Comparison of ENCODE assay signal across 9 mouse cellular contexts in the genomic region with DNA sequence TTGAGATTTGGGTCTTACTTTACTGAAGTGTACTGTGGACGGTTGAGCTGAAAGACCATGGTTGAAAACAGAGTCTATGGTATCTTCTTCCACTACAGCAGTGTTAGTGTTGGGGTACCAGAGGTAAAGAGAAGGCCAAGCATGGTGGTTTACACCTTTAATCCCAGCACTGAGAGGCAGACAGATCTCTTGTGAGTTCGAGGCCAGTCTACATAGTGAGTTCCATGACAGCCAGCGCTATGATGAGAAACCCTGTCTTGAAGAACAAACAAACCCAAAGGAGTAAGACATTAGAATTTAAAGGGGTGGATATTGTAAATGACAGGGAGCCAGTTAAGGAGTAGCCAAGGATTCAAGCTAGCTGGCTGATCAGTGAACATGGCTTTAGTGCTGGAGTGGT. TPM values are rescaled to one million over a fixed set of nuclear protein-coding genes. Genes with fewer than 3 reads are reported as not detected.
DNase-seq lines count a peak whose midpoint lies in the region; ATAC-seq and TF ChIP-seq lines count a peak whose summit lies in the region.
"Had no signal": no experiment of that assay in that cellular context is flagged by ENCODE, and none has a peak within 500 bp of the region (broad histone marks: within the 10 kb centered on the region; RNA-seq: fewer than 3 reads in every experiment).

No protein-coding gene starts in this region.

- no peak for TF ChIP-seq EP300 in ES-Bruce4 (IDR thresholded peaks at IDR 0.05; ENCODE audit: insufficient read depth, low read depth, low read length)

- peak overlapping the region; percentile 86 for H3K4me2 ChIP-seq in heart, embryonic 13.5 days
- H3K4me2 ChIP-seq in forebrain, embryonic 15.5 days (replicated peaks): peak overlapping the region; percentile 60
- H3K4me2 ChIP-seq in liver, embryonic 15.5 days: peak overlapping the region; percentile 80

- DNase-seq in heart, postnatal 4 days: no peak
- DNase-seq in thymus, adult 18-20 months: no peak
- DNase-seq in gastrocnemius, adult 8-10 months (ENCODE audit: low spot score in 2 of 2): no peak
- DNase-seq in layer of hippocampus, adult 11-12 months (ENCODE audit: low spot score): no peak
- DNase-seq: cerebellum, adult 9-11 months had no signal

- TF ChIP-seq POLR2A in ES-Bruce4 (IDR thresholded peaks at IDR 0.05; ENCODE audit: insufficient read depth, low read length): no peak

- peaks cover 15% of the 10 kb centered on the region for H3K36me3 ChIP-seq in heart, embryonic 13.5 days
- H3K36me3 ChIP-seq in ES-Bruce4 (ENCODE audit: control insufficient read depth, insufficient read depth, low read length, poor library complexity, severe bottlenecking): peaks cover 13% of the 10 kb centered on the region
- peaks cover 2% of the 10 kb centered on the region for H3K36me3 ChIP-seq in forebrain, embryonic 15.5 days
- peaks cover 7% of the 10 kb centered on the region for H3K36me3 ChIP-seq in liver, embryonic 15.5 days (replicated peaks)

- TF ChIP-seq CTCF in ES-Bruce4 (IDR thresholded peaks at IDR 0.05; ENCODE audit: low read depth, low read length): no peak

- H3K9ac ChIP-seq in heart, embryonic 13.5 days: peak overlapping the region; percentile 95
- H3K9ac ChIP-seq in ES-Bruce4 (ENCODE audit: low read depth, poor library complexity, severe bottlenecking): peak overlapping the region; percentile 90
- H3K9ac ChIP-seq in forebrain, embryonic 15.5 days (replicated peaks): peak overlapping the region; percentile 94
- H3K9ac ChIP-seq in liver, embryonic 15.5 days: peak overlapping the region; percentile 74

- H3K4me3 ChIP-seq in heart, embryonic 13.5 days: peak overlapping the region; percentile 80
- peak overlapping the region; percentile 77 for H3K4me3 ChIP-seq in ES-Bruce4 (ENCODE audit: low read depth, low read length)
- peak overlapping the region; percentile 68 for H3K4me3 ChIP-seq in forebrain, embryonic 15.5 days
- H3K4me3 ChIP-seq in liver, embryonic 15.5 days (replicated peaks): peak overlapping the region; percentile 77

- peaks cover 19% of the 10 kb centered on the region for H3K4me1 ChIP-seq in heart, embryonic 13.5 days
- H3K4me1 ChIP-seq in ES-Bruce4 (ENCODE audit: control insufficient read depth, insufficient read depth, low read length): no peaks in the 10 kb centered on the region
- H3K4me1 ChIP-seq in forebrain, embryonic 15.5 days: peaks cover 22% of the 10 kb centered on the region
- H3K4me1 ChIP-seq in liver, embryonic 15.5 days (replicated peaks): peaks cover 52% of the 10 kb centered on the region

- WGBS in heart, embryonic 13.5 days: 56% methylated on average over 3 of the region's 3 CpGs
- 60% methylated on average over 3 of the region's 3 CpGs for WGBS in forebrain, embryonic 15.5 days
- WGBS in liver, embryonic 15.5 days (ENCODE audit: insufficient replicate concordance): 52% methylated on average over 3 of the region's 3 CpGs

- no peaks in the 10 kb centered on the region for H3K9me3 ChIP-seq in heart, embryonic 13.5 days
- H3K9me3 ChIP-seq in ES-Bruce4 (replicated peaks; ENCODE audit: control insufficient read depth, insufficient read depth, low read length, poor library complexity, severe bottlenecking): no peaks in the 10 kb centered on the region
- no peaks in the 10 kb centered on the region for H3K9me3 ChIP-seq in forebrain, embryonic 15.5 days
- H3K9me3 ChIP-seq in liver, embryonic 15.5 days (replicated peaks): no peaks in the 10 kb centered on the region

- ATAC-seq in heart, embryonic 13.5 days (ENCODE audit: extremely low read depth, insufficient number of reproducible peaks, low FRiP score, low TSS enrichment): no peak
- ATAC-seq in forebrain, embryonic 15.5 days (replicated peaks): no peak
- no peak for ATAC-seq in liver, embryonic 15.5 days (ENCODE audit: insufficient read depth)

- H3K27me3 ChIP-seq in heart, embryonic 13.5 days (replicated peaks): no peaks in the 10 kb centered on the region
- H3K27me3 ChIP-seq in ES-Bruce4 (ENCODE audit: control insufficient read depth, insufficient read depth, low read length, poor library complexity, severe bottlenecking): no peaks in the 10 kb centered on the region
- no peaks in the 10 kb centered on the region for H3K27me3 ChIP-seq in forebrain, embryonic 15.5 days
- H3K27me3 ChIP-seq in liver, embryonic 15.5 days: no peaks in the 10 kb centered on the region

- H3K27ac ChIP-seq in heart, embryonic 13.5 days (replicated peaks): peak overlapping the region; percentile 94; the same call in 1 of the 2 replicates
- H3K27ac ChIP-seq in ES-Bruce4 (ENCODE audit: insufficient read depth, low read length): peak overlapping the region; percentile 93
- H3K27ac ChIP-seq in forebrain, embryonic 15.5 days (replicated peaks): peak overlapping the region; percentile 94
- peak overlapping the region; percentile 93 for H3K27ac ChIP-seq in liver, embryonic 15.5 days (replicated peaks)

RNA-seq across cellular contexts. Expression of a gene that starts 1.0 kb away (rescaled TPM):
- polyA plus RNA-seq in heart, embryonic 13.5 days (2015; fragmentation: Nextera tagmentation; extraction: Ambion mirVana): 45.0 and 49.8 TPM in 2 replicates
- 10 to 100 TPM; 36.8 to 37.7 TPM for total RNA-seq in heart, postnatal 4 days (2021)
- 164 and 169 TPM in 2 replicates for polyA plus RNA-seq in ES-Bruce4 (2011; ENCODE audit: insufficient read depth, insufficient read length, low read depth, missing spikeins)
- polyA plus RNA-seq in forebrain, embryonic 15.5 days (2015; fragmentation: Nextera tagmentation; extraction: Ambion mirVana): 65.9 and 67.8 TPM in 2 replicates
- polyA plus RNA-seq in liver, embryonic 15.5 days (2015; fragmentation: Nextera tagmentation; extraction: Ambion mirVana): 20.5 and 20.9 TPM in 2 replicates
- 10 to 100 TPM; 10.1 to 12.7 (median 11.0) TPM for total RNA-seq in gastrocnemius, adult 8-10 months (2022)

RNA-seq across cellular contexts. Expression of a gene that starts 8.5 kb away (rescaled TPM):
- polyA plus RNA-seq in heart, embryonic 13.5 days (2015; fragmentation: Nextera tagmentation; extraction: Ambion mirVana): 19.9 and 20.3 TPM in 2 replicates
- 10 to 100 TPM; 14.3 to 14.5 TPM for total RNA-seq in heart, postnatal 4 days (2021)
- polyA plus RNA-seq in ES-Bruce4 (2011; ENCODE audit: insufficient read depth, insufficient read length, low read depth, missing spikeins): 79.6 and 85.3 TPM in 2 replicates
- 22.5 and 26.3 TPM in 2 replicates for polyA plus RNA-seq in forebrain, embryonic 15.5 days (2015; fragmentation: Nextera tagmentation; extraction: Ambion mirVana)
- 17.0 and 18.5 TPM in 2 replicates for polyA plus RNA-seq in liver, embryonic 15.5 days (2015; fragmentation: Nextera tagmentation; extraction: Ambion mirVana)
- total RNA-seq in gastrocnemius, adult 8-10 months (2022): 1 to 10 TPM; 4.9 to 9.3 (median 7.4) TPM

RNA-seq across cellular contexts. Expression of a gene that starts 28.7 kb away (rescaled TPM):
- 78.4 and 83.0 TPM in 2 replicates for polyA plus RNA-seq in heart, embryonic 13.5 days (2015; fragmentation: Nextera tagmentation; extraction: Ambion mirVana)
- total RNA-seq in heart, postnatal 4 days (2021): 10 to 100 TPM; 38.0 to 43.3 TPM
- 108 and 121 TPM in 2 replicates for polyA plus RNA-seq in ES-Bruce4 (2011; ENCODE audit: insufficient read depth, insufficient read length, low read depth, missing spikeins)
- 68.3 and 81.8 TPM in 2 replicates for polyA plus RNA-seq in forebrain, embryonic 15.5 days (2015; fragmentation: Nextera tagmentation; extraction: Ambion mirVana)
- polyA plus RNA-seq in liver, embryonic 15.5 days (2015; fragmentation: Nextera tagmentation; extraction: Ambion mirVana): 111 and 115 TPM in 2 replicates
- total RNA-seq in gastrocnemius, adult 8-10 months (2022): under 1 TPM in 1 of 4 experiments, not detected in 3; 0.35 TPM

RNA-seq across cellular contexts. Expression of a gene that starts 41.8 kb away (rescaled TPM):
- polyA plus RNA-seq in heart, embryonic 13.5 days (2015; fragmentation: Nextera tagmentation; extraction: Ambion mirVana): 67.9 and 75.5 TPM in 2 replicates
- 10 to 100 TPM; 41.0 to 44.7 TPM for total RNA-seq in heart, postnatal 4 days (2021)
- 70.3 and 98.6 TPM in 2 replicates for polyA plus RNA-seq in ES-Bruce4 (2011; ENCODE audit: insufficient read depth, insufficient read length, low read depth, missing spikeins)
- 37.0 and 39.3 TPM in 2 replicates for polyA plus RNA-seq in forebrain, embryonic 15.5 days (2015; fragmentation: Nextera tagmentation; extraction: Ambion mirVana)
- 21.7 and 22.4 TPM in 2 replicates for polyA plus RNA-seq in liver, embryonic 15.5 days (2015; fragmentation: Nextera tagmentation; extraction: Ambion mirVana)
- 10 to 100 TPM; 59.5 to 84.1 (median 69.6) TPM for total RNA-seq in gastrocnemius, adult 8-10 months (2022)

RNA-seq across cellular contexts. Expression of a gene that starts 42.8 kb away (rescaled TPM):
- 9.7 and 10.3 TPM in 2 replicates for polyA plus RNA-seq in heart, embryonic 13.5 days (2015; fragmentation: Nextera tagmentation; extraction: Ambion mirVana)
- total RNA-seq in heart, postnatal 4 days (2021): 10 to 100 TPM; 13.8 to 14.3 TPM
- 4.0 and 7.0 TPM in 2 replicates for polyA plus RNA-seq in ES-Bruce4 (2011; ENCODE audit: insufficient read depth, insufficient read length, low read depth, missing spikeins)
- polyA plus RNA-seq in forebrain, embryonic 15.5 days (2015; fragmentation: Nextera tagmentation; extraction: Ambion mirVana): 12.8 and 15.4 TPM in 2 replicates
- polyA plus RNA-seq in liver, embryonic 15.5 days (2015; fragmentation: Nextera tagmentation; extraction: Ambion mirVana): 4.3 and 5.3 TPM in 2 replicates
- 10 to 100 TPM; 22.4 to 26.2 (median 23.7) TPM for total RNA-seq in gastrocnemius, adult 8-10 months (2022)
